Mouse (Mus musculus) urinary bladder, postnatal 25 days (tissue): ENCODE measurements at regions not wholly inside any gene's neighbourhood (a gene's known extent, or its start where the extent isn't known, plus 50 kb on each side); places are given as distances from the start of the nearest gene placed in this dataset.

Source experiments
- DNase-seq: peaks from one replicate; pipeline ENCODE4 v3.0.0; 2022; ENCODE audit warnings: low spot score

GRCm38 (mm10) chr17:88306325-88306724 is 134.2 kb upstream of the Foxn2 start:
- no peak for DNase-seq

- no peak for DNase-seq
These were observed 133.4 kb upstream of the Foxn2 start for GRCm38 (mm10) chr17:88307082-88307481.

DNA sequence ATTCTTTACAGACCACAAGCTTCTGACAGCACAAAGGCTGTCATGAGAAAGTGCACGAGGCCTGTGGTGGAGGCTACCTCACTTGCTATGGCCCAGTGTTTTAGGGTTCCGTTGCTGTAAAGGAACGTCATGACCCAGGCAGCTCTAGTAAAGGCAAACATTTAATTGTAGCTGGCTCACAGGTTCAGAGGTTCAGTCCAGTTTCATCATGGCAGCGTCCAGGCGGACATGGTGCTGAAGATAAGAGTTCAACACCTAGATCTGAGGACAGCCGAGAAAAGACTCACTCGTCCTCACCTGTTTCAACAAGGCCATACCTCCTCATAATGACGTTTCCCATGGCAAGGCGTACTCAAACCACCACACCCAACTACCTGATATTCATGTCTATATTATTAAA is 132.7 kb upstream of the Foxn2 start:
- DNase-seq, result no peak

DNA sequence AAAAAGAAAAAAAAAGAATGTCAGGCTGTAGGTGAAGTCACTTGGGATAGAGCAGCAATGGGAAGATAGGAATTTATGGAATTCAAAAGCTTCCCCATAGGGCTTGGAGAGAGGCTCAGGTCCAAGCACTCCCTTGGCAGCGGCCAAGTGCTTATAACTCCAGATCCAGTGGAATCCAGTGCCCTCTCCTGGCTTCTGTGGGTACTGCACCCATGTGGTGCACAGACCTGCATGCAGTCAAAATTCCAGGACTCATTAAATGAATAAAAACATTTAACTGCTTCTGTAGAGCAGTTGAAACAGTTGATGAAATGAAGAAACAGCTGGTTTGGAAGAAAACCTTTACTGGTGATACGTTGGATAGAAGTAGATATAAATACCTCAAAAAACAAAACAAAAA is 127.6 kb upstream of the Foxn2 start:
- DNase-seq, result no peak

GRCm38 (mm10) chr17:88316213-88316967 is 124.1 kb upstream of the Foxn2 start:
- DNase-seq, result no peak

DNA sequence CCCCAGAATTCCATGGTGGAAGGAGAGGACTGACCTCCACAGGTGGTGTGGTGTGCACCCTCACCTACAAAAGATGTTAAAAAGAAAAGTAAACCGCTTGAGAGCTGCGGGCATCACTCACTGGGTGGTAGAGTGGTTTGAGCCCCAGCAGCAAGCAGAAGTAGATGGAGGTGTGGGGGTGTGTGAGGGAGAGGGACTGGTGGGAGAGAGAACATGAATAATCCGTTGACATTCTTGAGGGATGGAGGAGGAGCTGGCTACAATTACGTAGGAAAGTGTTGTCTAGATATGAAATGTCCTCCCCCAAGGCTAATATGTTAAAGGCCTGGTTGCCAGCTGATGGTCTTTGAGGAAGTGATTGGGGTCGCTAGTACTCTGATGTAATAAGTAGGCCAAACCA is 123.2 kb upstream of the Foxn2 start:
- no peak for DNase-seq

DNA sequence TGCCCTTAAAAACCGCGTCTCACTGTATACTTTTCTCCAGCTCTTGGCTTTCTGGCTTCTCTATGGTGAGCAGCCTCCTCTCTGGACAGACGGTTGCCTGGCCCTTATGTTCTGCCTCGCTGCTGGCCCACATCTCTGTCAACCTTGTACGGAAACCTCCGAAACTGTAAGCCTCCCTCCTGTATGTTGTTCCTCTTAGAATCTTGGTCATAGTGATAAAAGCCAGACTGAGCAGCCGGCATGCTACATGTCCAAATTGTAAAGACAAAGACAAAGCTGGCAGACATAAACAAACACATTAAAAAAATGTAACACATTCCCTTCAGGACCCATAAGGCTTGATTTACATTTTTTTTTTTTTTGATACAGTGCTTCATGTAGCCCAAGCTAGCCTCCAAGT is 122.7 kb upstream of the Foxn2 start:
- no peak for DNase-seq

DNA sequence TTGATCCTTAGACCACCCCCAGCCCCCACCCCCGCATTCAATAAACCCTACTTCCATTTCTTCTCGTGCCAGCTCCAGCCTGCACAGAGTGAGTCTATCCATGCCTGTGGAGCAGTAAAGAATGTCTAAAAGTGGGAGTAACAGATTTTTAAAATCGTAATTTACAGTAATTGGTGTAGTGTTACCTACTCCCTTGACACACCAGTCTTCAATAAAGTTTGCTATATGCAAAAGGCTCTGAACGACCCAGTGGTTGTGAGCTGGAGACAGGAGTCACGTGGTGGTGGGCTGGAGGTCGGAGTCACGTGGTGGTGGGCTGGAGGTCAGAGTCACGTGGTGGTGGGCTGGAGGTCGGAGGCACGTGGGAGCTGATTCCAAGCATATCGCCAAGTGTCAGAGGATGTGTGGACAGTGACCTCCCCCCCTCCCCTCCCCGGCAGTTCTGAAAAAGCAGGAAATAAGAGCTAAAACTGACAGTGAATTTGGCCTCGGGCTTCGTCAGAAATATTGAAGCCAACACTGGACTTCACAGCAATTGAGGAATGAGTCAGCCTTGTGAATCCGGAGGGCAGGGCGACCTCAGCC is 122.2 kb upstream of the Foxn2 start:
- no peak for DNase-seq

- no peak for DNase-seq
These were observed 121.6 kb upstream of the Foxn2 start for GRCm38 (mm10) chr17:88318936-88319335.

- no peak for DNase-seq
These were observed 119.8 kb upstream of the Foxn2 start for GRCm38 (mm10) chr17:88320686-88321085.

DNA sequence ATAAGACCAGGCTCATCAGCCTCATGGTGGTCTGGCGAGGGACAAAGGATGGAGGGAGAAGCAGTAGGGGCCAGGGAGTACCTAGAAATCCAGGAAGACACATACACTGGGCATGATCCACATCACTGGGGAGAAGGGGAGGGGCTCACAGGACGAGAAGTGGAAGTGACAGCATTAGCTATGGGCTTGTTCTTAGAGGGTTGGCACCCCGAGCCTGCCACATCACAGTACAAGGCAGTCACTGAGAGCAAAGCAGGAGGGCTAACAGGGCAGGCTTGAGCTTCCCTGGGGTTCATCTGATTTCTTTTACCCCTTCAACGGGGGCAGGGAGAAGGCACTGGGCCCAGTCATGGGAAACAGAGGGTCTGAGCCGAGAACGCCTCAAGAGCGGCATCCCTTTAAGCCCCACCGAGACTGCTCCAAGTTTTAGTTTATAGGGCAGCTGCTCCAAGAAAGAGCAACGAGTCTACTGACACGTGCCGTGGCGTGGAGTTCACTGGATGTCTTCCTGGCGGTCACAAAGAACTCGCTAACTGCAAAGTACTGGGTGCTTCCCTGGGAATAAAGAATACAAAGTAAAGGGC is 115.1 kb upstream of the Foxn2 start:
- DNase-seq, result no peak

DNA sequence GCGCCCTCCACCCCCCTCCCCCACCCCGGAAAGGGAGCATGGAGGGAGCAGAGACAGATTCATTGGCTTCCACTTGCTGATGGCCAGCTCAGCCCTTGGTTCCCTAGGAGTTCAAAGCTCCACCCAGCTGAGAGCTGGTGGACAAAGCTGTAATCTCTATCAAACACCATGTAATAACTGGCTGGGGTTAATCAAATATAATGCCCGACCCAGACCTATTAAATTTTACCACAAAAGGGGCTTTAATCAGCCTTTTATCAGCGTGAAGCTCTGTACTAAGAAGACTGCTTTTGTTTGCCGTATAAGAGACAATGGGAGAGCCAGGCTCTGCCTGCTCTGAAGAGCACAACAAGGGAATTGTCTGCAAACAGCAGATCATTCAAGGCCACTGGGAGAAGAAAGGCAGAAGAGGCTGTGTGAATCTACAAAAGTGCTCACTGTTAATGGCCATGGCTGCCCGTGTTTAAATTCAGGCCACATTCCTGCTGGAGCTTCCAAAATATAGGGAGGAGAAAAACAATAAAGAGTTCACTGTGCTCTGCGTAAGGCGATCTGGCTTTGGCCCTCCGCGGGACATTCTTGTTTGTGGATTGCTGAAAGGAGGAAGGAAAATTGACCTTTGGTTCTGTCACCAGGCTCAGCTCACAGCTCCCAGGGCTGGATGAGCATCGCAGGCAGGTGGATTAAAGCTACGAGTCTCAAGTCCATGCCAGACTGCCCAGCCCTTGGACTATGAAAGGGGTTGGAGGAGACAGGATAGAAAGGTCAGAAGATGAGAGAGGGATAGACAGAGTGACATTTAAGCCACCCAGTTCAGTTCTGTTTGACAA is 114.4 kb upstream of the Foxn2 start:
- DNase-seq, result no peak

DNA sequence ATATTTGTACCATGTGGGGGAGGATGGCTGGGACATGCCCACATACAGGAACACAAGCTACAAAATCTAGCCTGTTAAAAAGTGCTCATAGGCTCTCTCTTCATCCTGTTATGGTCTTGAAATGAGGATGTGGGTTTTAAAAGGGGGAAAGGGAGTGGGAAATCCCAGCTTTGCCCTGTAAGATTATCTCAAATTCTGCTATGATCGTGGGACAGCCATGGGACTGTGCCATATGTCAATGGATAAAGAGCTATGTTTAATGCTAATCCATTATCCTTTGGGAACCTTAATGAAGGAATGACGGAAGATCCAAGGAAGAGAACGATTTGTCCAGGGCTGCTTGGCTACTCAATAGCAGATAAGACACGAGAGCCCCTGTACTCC is 113.8 kb upstream of the Foxn2 start:
- DNase-seq, result no peak

DNA sequence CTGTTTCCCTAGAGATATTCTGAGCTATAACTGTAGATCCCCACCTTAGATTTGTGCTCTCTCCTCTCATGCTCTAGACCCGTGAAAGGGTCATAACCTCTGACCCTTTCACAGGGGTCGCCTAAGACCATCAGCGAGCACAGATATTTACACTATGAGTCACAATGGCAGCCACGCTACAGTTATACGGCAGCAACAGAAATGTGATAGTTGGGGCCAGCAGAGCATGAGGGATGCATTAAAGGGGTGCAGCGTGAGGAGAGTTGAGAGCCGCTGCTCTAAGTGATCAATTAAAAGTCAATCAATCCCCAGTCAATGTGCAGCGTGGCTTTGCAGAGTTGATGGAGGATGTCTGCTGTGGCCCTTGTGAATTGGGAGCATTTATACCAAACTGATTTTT is 112.7 kb upstream of the Foxn2 start:
- DNase-seq, result no peak

GRCm38 (mm10) chr17:88328807-88329206 is 111.7 kb upstream of the Foxn2 start:
- no peak for DNase-seq

DNA sequence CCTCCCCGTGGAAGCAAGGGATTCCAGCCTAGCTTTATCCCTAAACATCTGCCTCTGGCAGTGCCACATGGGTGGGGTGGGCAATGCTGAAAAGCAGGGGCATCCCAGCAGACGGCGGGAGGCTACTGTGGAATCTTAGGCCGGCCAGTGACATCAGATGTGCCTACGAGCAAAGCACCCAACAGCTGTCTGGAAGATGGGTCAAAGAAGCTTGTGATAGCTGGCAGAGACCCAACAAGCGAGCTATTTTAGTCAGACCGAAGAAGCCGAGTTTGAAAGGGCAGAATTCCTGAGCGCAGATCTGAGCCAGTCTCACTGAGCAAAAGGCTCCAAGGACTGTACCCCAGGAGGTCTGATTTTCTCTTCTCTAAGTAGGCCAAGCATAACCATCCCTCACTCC is 110.8 kb upstream of the Foxn2 start:
- DNase-seq, result peak; percentile 16

- DNase-seq, result no peak
These were observed 110.4 kb upstream of the Foxn2 start for GRCm38 (mm10) chr17:88330129-88330528.

GRCm38 (mm10) chr17:88333816-88334215 is 106.7 kb upstream of the Foxn2 start:
- no peak for DNase-seq

GRCm38 (mm10) chr17:88335271-88335670 is 105.2 kb upstream of the Foxn2 start:
- no peak for DNase-seq

DNA sequence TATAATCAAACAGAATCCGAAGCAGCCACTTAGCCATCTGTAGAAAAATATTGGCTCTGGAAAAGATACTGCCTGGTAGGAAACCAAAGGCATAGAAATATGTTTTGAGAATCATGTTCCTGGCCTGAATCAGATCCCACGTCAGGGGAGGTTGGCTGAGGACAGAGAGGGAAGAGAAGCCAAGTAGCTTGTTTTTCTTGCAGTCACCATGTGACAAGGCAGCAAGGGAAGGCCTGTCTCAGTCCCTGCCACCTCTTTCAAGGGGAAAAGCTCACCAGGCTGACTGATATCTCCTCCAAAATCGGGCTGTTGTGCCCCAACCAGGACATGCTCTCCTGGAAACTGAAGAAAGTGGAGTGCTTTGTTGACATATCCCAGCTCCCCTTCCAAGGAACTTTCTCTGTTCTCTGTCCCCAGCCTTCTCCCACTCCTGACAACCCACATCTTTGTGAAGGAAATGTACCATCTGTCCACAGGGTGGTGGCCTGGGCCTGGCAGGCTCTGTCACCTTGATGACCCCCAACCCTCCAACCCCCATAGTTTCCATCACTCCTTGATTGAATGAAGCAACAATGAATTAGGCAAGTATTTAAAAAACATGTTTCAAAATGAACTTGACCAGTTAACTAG is 104.3 kb upstream of the Foxn2 start:
- no peak for DNase-seq

GRCm38 (mm10) chr17:88337649-88338404 is 102.7 kb upstream of the Foxn2 start:
- no peak for DNase-seq

GRCm38 (mm10) chr17:88341141-88341540 is 99.4 kb upstream of the Foxn2 start:
- no peak for DNase-seq
